Mouse (Mus musculus) C2C12 (cell line): Measurements from ENCODE around the gene Sbf2. TPM values are rescaled to one million over a fixed set of nuclear protein-coding genes. Genes with fewer than 3 reads are reported as not detected.

Source experiments
- H3K27me3 ChIP-seq: one replicate; pipeline ENCODE4 v1.6.1; 2011; ENCODE audit not compliant: control insufficient read depth, insufficient read depth, insufficient read length
- H3K36me3 ChIP-seq: one replicate; pipeline ENCODE4 v1.6.1; 2011; ENCODE audit not compliant: control insufficient read depth, insufficient read depth
- H3K4me3 ChIP-seq: one replicate; pipeline ENCODE4 v1.5.1; 2011; ENCODE audit warnings: mild to moderate bottlenecking, control low read depth; ENCODE audit not compliant: poor library complexity, insufficient read depth, severe bottlenecking
- H3K79me2 ChIP-seq: one replicate; pipeline ENCODE4 v1.6.1; 2011; ENCODE audit not compliant: control insufficient read depth, insufficient read depth
- H3K79me3 ChIP-seq: one replicate; pipeline ENCODE4 v1.6.1; 2011; ENCODE audit warnings: low read depth, control low read depth
- H3ac ChIP-seq: one replicate; pipeline ENCODE3; 2011; ENCODE audit warnings: low read depth; ENCODE audit not compliant: control insufficient read depth, insufficient read length
- CEBPB ChIP-seq: IDR thresholded peaks from one replicate; pipeline ENCODE4 v1.6.1; 2011; ENCODE audit warnings: low read depth, mild to moderate bottlenecking, control low read depth, moderate library complexity
- CTCF ChIP-seq: IDR thresholded peaks from one replicate; pipeline ENCODE4 v1.5.1; 2011; ENCODE audit not compliant: control insufficient read depth, insufficient read depth, insufficient read length
- FOSL1 ChIP-seq: IDR thresholded peaks from one replicate; pipeline ENCODE4 v1.8.0; 2011; ENCODE audit warnings: mild to moderate bottlenecking, low read length; ENCODE audit not compliant: poor library complexity, insufficient read depth, severe bottlenecking
- MAX ChIP-seq: IDR thresholded peaks from one replicate; pipeline ENCODE4 v1.6.1; 2011; ENCODE audit warnings: mild to moderate bottlenecking, control low read depth
- MYOD1 ChIP-seq: IDR thresholded peaks from one replicate; pipeline ENCODE4 v1.6.1; 2011; ENCODE audit warnings: low read depth; ENCODE audit not compliant: control insufficient read depth, insufficient read length
- MYOG ChIP-seq: IDR thresholded peaks from one replicate; pipeline ENCODE4 v1.6.1; 2011; ENCODE audit not compliant: control insufficient read depth, insufficient read length; ENCODE audit errors: extremely low read depth
- USF1 ChIP-seq: IDR thresholded peaks from one replicate; pipeline ENCODE4 v1.6.1; 2011; ENCODE audit warnings: low read depth, mild to moderate bottlenecking, control low read depth, moderate library complexity
- polyA plus RNA-seq: library from polyadenylated mRNA; unstranded; fragments of >200 nt; fragmentation: generic; extraction: Trizol; gene quantifications from one replicate; pipeline ENCODE4 v1.2.1, GENCODE M21; 2012; ENCODE audit warnings: missing spikeins

The Sbf2 gene
- polyA plus RNA-seq, 1 experiment: 7.5 TPM

DNA sequence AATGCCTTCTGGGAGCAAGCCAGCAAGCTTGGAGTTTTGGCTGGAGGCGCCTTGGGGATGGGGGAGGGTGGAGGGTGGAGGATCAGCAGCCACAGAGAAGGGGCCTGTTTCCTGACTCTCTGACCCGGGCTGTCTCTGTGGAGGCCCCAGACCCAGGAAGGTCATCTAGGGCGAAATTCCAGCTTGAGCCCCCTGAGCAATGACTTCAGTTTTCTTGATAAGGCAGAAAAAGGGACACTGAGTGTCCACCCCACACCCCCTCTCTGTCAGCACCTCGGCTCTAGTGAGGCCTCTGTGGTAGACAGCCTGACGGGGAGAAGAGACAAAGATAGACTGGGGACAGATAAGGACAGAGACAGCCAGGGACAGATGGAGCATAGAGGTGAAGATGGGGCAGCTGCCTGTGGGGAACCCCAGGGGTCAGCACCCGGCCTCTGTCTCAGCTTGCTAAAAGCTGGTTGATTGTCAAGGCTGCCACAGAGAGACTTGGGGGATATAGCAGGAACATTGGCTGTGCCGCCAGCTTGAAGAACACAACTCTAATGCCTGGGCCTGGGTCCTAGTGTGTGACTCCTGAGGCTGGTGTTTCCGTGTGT lies 327.1 kb downstream of the Sbf2 start:
- no peak overlapping the region for H3ac ChIP-seq
- H3K79me2 ChIP-seq: no peaks in the 10 kb centered on the region
- H3K79me3 ChIP-seq: no peaks in the 10 kb centered on the region
- TF ChIP-seq MAX (no peak), MYOD1 (no peak), MYOG (no peak), CTCF (no peak), USF1 (no peak), FOSL1 (no peak), CEBPB (no peak)
- H3K36me3 ChIP-seq: no peaks in the 10 kb centered on the region
- no peaks in the 10 kb centered on the region for H3K27me3 ChIP-seq
- H3K4me3 ChIP-seq: no peak overlapping the region

- H3K27me3 ChIP-seq: no peaks in the 10 kb centered on the region
- H3K79me2 ChIP-seq: no peaks in the 10 kb centered on the region
- no peak overlapping the region for H3ac ChIP-seq
- H3K79me3 ChIP-seq: no peaks in the 10 kb centered on the region
- H3K36me3 ChIP-seq: no peaks in the 10 kb centered on the region
- no peak overlapping the region for H3K4me3 ChIP-seq
- no peak for TF ChIP-seq CEBPB
- TF ChIP-seq MYOD1: no peak
- TF ChIP-seq CTCF: peak; percentile 97
Observed at GRCm38 (mm10) chr7:110286838-110287475, 327.8 kb downstream of the Sbf2 start.

- H3K4me3 ChIP-seq: no peak overlapping the region
- H3ac ChIP-seq: no peak overlapping the region
- H3K79me3 ChIP-seq: no peaks in the 10 kb centered on the region
- TF ChIP-seq MAX: no peak
- no peak for TF ChIP-seq USF1
- TF ChIP-seq MYOG: no peak
- no peak for TF ChIP-seq FOSL1
- TF ChIP-seq CEBPB: no peak
- TF ChIP-seq CTCF: no peak
- TF ChIP-seq MYOD1: no peak
- H3K27me3 ChIP-seq: no peaks in the 10 kb centered on the region
- no peaks in the 10 kb centered on the region for H3K79me2 ChIP-seq
- peaks cover under 1% of the 10 kb centered on the region for H3K36me3 ChIP-seq
Observed at GRCm38 (mm10) chr7:110286198-110286732, 328.5 kb downstream of the Sbf2 start.

GRCm38 (mm10) chr7:110285849-110286151 lies 328.9 kb downstream of the Sbf2 start:
- H3K4me3 ChIP-seq: no peak overlapping the region
- H3K27me3 ChIP-seq: no peaks in the 10 kb centered on the region
- no peaks in the 10 kb centered on the region for H3K79me2 ChIP-seq
- peaks cover 5% of the 10 kb centered on the region for H3K36me3 ChIP-seq
- H3ac ChIP-seq: no peak overlapping the region
- H3K79me3 ChIP-seq: no peaks in the 10 kb centered on the region
- no peak for TF ChIP-seq FOSL1

DNA sequence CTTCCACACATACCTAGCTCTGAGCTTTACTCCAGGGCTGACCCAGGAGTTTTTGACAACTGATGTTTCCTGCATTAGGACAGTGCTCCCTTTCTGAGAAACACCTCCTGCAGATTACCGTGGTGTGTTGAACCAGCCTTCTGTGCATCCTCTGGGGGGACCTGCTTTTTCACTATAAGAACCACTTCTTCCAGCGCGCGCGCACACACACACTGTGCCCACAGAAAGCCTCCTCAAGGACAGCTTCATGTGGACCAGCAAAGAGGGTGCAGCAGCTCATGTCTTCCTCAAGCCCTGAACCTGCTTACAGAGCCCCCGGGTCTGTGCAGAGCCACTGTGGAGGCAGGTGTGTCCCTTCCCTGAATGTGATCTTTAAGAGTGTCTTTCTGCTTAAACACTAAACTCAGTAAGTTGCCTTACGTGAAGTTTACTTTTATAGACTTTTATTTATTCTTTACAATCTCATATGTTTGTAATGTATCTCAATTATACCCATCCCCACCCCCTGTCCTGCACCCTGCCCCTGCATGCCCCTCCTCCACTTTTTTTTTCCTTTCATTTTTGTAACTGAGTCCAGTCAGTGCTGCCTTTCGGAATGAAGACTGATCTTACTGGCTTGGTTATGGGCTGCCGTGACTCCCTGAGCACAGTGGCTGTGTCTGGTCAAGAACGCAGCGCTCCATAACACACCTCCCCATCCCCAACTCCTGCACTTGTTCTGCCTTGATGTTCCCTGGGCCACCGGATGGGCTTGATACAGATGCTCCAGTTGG lies 329.5 kb downstream of the Sbf2 start:
- peaks cover 11% of the 10 kb centered on the region for H3K36me3 ChIP-seq

More for the DNA sequence above, 329.5 kb downstream of the Sbf2 start:
- no peaks in the 10 kb centered on the region for H3K79me2 ChIP-seq
- TF ChIP-seq FOSL1 (no peak), MYOD1 (no peak), MAX (no peak), USF1 (no peak), CEBPB (no peak), MYOG (no peak), CTCF (no peak)
- no peaks in the 10 kb centered on the region for H3K27me3 ChIP-seq
- H3K4me3 ChIP-seq: no peak overlapping the region
- H3ac ChIP-seq: no peak overlapping the region
- no peaks in the 10 kb centered on the region for H3K79me3 ChIP-seq
